Mouse (Mus musculus) C2C12 (cell line): ENCODE measurements at regions not wholly inside any gene's neighbourhood (a gene's known extent, or its start where the extent isn't known, plus 50 kb on each side); places are given as distances from the start of the nearest gene placed in this dataset.

Source experiments
- CTCF ChIP-seq: IDR thresholded peaks from one replicate; pipeline ENCODE4 v1.5.1; 2011; ENCODE audit not compliant: control insufficient read depth, insufficient read depth, insufficient read length
- MAX ChIP-seq: IDR thresholded peaks from one replicate; pipeline ENCODE4 v1.6.1; 2011; ENCODE audit warnings: mild to moderate bottlenecking, control low read depth
- MYOD1 ChIP-seq: IDR thresholded peaks from one replicate; pipeline ENCODE4 v1.6.1; 2011; ENCODE audit warnings: low read depth; ENCODE audit not compliant: control insufficient read depth, insufficient read length

GRCm38 (mm10) chr10:126764740-126765139, 136.4 kb downstream of the Atp23 start:
- no peak for TF ChIP-seq MYOD1
- TF ChIP-seq CTCF: no peak
- TF ChIP-seq MAX: no peak
